16 mouse cellular contexts compared by ENCODE assay signal in the genomic region with DNA sequence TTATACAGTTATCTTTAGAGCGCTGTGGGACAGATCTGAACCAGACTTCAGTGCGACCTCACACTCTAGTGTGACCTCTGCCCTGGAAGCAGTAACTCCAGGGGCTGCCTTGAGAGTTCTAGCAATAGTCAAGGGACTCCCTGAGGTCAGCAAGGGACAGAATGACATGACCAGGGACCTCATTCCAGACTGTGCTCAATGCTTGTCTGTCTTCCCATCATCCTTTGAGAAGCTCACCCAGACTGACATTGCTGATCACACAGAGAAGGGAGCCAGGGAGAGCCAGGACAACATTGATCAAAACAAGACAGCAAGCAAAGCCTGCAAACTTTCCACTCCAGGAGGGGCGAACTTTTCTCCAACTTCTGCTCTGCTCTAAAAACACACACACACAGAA. TPM values are rescaled to one million over a fixed set of nuclear protein-coding genes. Genes with fewer than 3 reads are reported as not detected.
DNase-seq lines count a peak whose midpoint lies in the region; ATAC-seq and TF ChIP-seq lines count a peak whose summit lies in the region.
"Had no signal": no experiment of that assay in that cellular context is flagged by ENCODE, and none has a peak within 500 bp of the region (broad histone marks: within the 10 kb centered on the region; RNA-seq: fewer than 3 reads in every experiment).

No protein-coding gene starts in this region.

- H3K4me2 ChIP-seq in lung, embryonic 15.5 days, result no peak overlapping the region
- no peak overlapping the region for H3K4me2 ChIP-seq in kidney, postnatal 0 days (ENCODE audit: low read length)
- H3K4me2 ChIP-seq in limb, embryonic 15.5 days, result no peak overlapping the region
- H3K4me2 ChIP-seq in hindbrain, embryonic 16.5 days (ENCODE audit: low read length), result no peak overlapping the region
- H3K4me2 ChIP-seq: liver, embryonic 13.5 days; midbrain, embryonic 12.5 days; neural tube, embryonic 15.5 days had no signal

- no peaks in the 10 kb centered on the region for H3K36me3 ChIP-seq in lung, embryonic 15.5 days
- no peaks in the 10 kb centered on the region for H3K36me3 ChIP-seq in kidney, postnatal 0 days (ENCODE audit: insufficient read depth, low read length)
- no peaks in the 10 kb centered on the region for H3K36me3 ChIP-seq in limb, embryonic 15.5 days
- H3K36me3 ChIP-seq in hindbrain, embryonic 16.5 days (ENCODE audit: control insufficient read depth, insufficient read depth, low read length), result no peaks in the 10 kb centered on the region
- H3K36me3 ChIP-seq: liver, embryonic 13.5 days; midbrain, embryonic 12.5 days; neural tube, embryonic 15.5 days had no signal

- peak overlapping the region; percentile 78; the same call in 1 of the 2 replicates for H3K27ac ChIP-seq in lung, embryonic 15.5 days
- peak overlapping the region; percentile 77 for H3K27ac ChIP-seq in kidney, postnatal 0 days
- peak overlapping the region; percentile 73; the same call in 1 of the 2 replicates for H3K27ac ChIP-seq in limb, embryonic 15.5 days
- no peak overlapping the region for H3K27ac ChIP-seq in hindbrain, embryonic 16.5 days (ENCODE audit: low read depth, low read length)
- H3K27ac ChIP-seq: hindbrain, postnatal 0 days; liver, embryonic 13.5 days; midbrain, embryonic 12.5 days; neural tube, embryonic 15.5 days had no signal

- no peaks in the 10 kb centered on the region for H3K9me3 ChIP-seq in lung, embryonic 15.5 days
- no peaks in the 10 kb centered on the region for H3K9me3 ChIP-seq in kidney, postnatal 0 days (replicated peaks; ENCODE audit: low read length)
- no peaks in the 10 kb centered on the region for H3K9me3 ChIP-seq in limb, embryonic 15.5 days
- H3K9me3 ChIP-seq in hindbrain, embryonic 16.5 days (ENCODE audit: control insufficient read depth, low read length), result no peaks in the 10 kb centered on the region
- H3K9me3 ChIP-seq: liver, embryonic 13.5 days; midbrain, embryonic 12.5 days; neural tube, embryonic 15.5 days had no signal

- no peak overlapping the region for H3K4me3 ChIP-seq in lung, embryonic 15.5 days
- H3K4me3 ChIP-seq in kidney, postnatal 0 days (replicated peaks; ENCODE audit: low read depth, low read length), result no peak overlapping the region
- no peak overlapping the region for H3K4me3 ChIP-seq in limb, embryonic 15.5 days
- no peak overlapping the region for H3K4me3 ChIP-seq in hindbrain, embryonic 16.5 days (ENCODE audit: low read length)
- H3K4me3 ChIP-seq: liver, embryonic 13.5 days; midbrain, embryonic 12.5 days; neural tube, embryonic 15.5 days had no signal

- WGBS in lung, embryonic 15.5 days, result 72% methylated on average over 3 of the region's 3 CpGs
- WGBS in kidney, postnatal 0 days, result 67% methylated on average over 3 of the region's 3 CpGs
- WGBS in limb, embryonic 15.5 days, result 87% methylated on average over 3 of the region's 3 CpGs
- WGBS in hindbrain, embryonic 16.5 days, result 90% methylated on average over 3 of the region's 3 CpGs

- no peaks in the 10 kb centered on the region for H3K27me3 ChIP-seq in lung, embryonic 15.5 days
- no peaks in the 10 kb centered on the region for H3K27me3 ChIP-seq in kidney, postnatal 0 days (ENCODE audit: insufficient read depth, low read length)
- no peaks in the 10 kb centered on the region for H3K27me3 ChIP-seq in limb, embryonic 15.5 days
- no peaks in the 10 kb centered on the region for H3K27me3 ChIP-seq in hindbrain, embryonic 16.5 days (replicated peaks; ENCODE audit: control insufficient read depth, insufficient read depth, low read length)
- H3K27me3 ChIP-seq: CH12.LX; liver, embryonic 13.5 days; midbrain, embryonic 12.5 days; neural tube, embryonic 15.5 days had no signal

- no peak for TF ChIP-seq CTCF in kidney, postnatal 0 days (IDR thresholded peaks at IDR 0.05; ENCODE audit: low read depth)

- no peak overlapping the region for H3K9ac ChIP-seq in lung, embryonic 15.5 days
- no peak overlapping the region for H3K9ac ChIP-seq in kidney, postnatal 0 days (ENCODE audit: low read depth, low read length)
- no peak overlapping the region for H3K9ac ChIP-seq in limb, embryonic 15.5 days
- no peak overlapping the region for H3K9ac ChIP-seq in hindbrain, embryonic 16.5 days (ENCODE audit: low read depth, low read length)
- H3K9ac ChIP-seq: liver, embryonic 13.5 days; midbrain, embryonic 12.5 days; neural tube, embryonic 15.5 days had no signal

- peaks cover 27% of the 10 kb centered on the region for H3K4me1 ChIP-seq in lung, embryonic 15.5 days
- peaks cover 30% of the 10 kb centered on the region for H3K4me1 ChIP-seq in kidney, postnatal 0 days (replicated peaks; ENCODE audit: insufficient read depth, low read length)
- peaks cover 35% of the 10 kb centered on the region for H3K4me1 ChIP-seq in limb, embryonic 15.5 days
- H3K4me1 ChIP-seq in hindbrain, embryonic 16.5 days (ENCODE audit: control insufficient read depth, insufficient read depth, low read depth, low read length), result no peaks in the 10 kb centered on the region
- H3K4me1 ChIP-seq: midbrain, embryonic 12.5 days; neural tube, embryonic 15.5 days had no signal

- peak; percentile 16 for DNase-seq in adrenal gland, postnatal 14 days
- DNase-seq in adrenal gland, adult 8-10 months, result no peak
- DNase-seq in lung, postnatal 14 days, result no peak
- peak; percentile 56 for DNase-seq in kidney, postnatal 0 days (ENCODE audit: low spot score)
- no peak for DNase-seq in left cerebral cortex, adult 9 months (ENCODE audit: low spot score in 2 of 2)
- DNase-seq: liver, embryonic 13.5 days; lung, postnatal 36 days; right cerebral cortex, postnatal 4 days; thymus, postnatal 14 days had no signal

- no peak; the same call in 1 of the 2 replicates for ATAC-seq in lung, embryonic 15.5 days (ENCODE audit: borderline replicate concordance, extremely low read depth, low FRiP score, low TSS enrichment)
- ATAC-seq in kidney, postnatal 0 days (replicated peaks; ENCODE audit: low FRiP score, low read depth), result no peak
- ATAC-seq in limb, embryonic 15.5 days (ENCODE audit: insufficient number of reproducible peaks, low FRiP score, low TSS enrichment, low read depth), result no peak
- ATAC-seq in hindbrain, embryonic 16.5 days, result no peak
- ATAC-seq: hindbrain, postnatal 0 days had no signal

RNA-seq across cellular contexts. Expression of a gene that starts 38.7 kb away (rescaled TPM):
- total RNA-seq in adrenal gland, postnatal 14 days (2021), result 17.1 and 19.2 TPM in 2 replicates
- total RNA-seq in adrenal gland, adult 8-10 months (2022), result 10 to 100 TPM; 13.4 to 17.0 (median 13.8) TPM
- polyA plus RNA-seq in lung, embryonic 15.5 days (2015; fragmentation: Nextera tagmentation; extraction: Ambion mirVana), result 20.7 and 20.9 TPM in 2 replicates
- polyA plus RNA-seq in kidney, postnatal 0 days (2015; fragmentation: Nextera tagmentation; extraction: Ambion mirVana), result 65.7 and 71.7 TPM in 2 replicates
- polyA plus RNA-seq in limb, embryonic 15.5 days (2015; fragmentation: Nextera tagmentation; extraction: Ambion mirVana), result 42.5 and 43.2 TPM in 2 replicates
- 4.9 and 6.6 TPM in 2 replicates for polyA plus RNA-seq in hindbrain, embryonic 16.5 days (2015; fragmentation: Nextera tagmentation; extraction: Ambion mirVana)
- total RNA-seq: CH12.LX had no signal

Comparison
In these comparisons a context has a peak if more than half of its experiments do, and no peak if none do; other contexts are left out.
1. DNase-seq: peak in adrenal gland, postnatal 14 days (single experiment) and kidney, postnatal 0 days (single experiment); none in adrenal gland, adult 8-10 months (single experiment), lung, postnatal 14 days (single experiment) and left cerebral cortex, adult 9 months (0 of 2).